ENCODE assay signal across 19 mouse cellular contexts in genomic region chr4:107716754-107717299, GRCm38 (mm10). TPM values are rescaled to one million over a fixed set of nuclear protein-coding genes. Genes with fewer than 3 reads are reported as not detected.
A peak's percentile ranks its signal among the peaks of the same experiment; 100 is the strongest.
DNase-seq lines count a peak whose midpoint lies in the region; ATAC-seq and TF ChIP-seq lines count a peak whose summit lies in the region.
"Had no signal": no experiment of that assay in that cellular context is flagged by ENCODE, and none has a peak within 500 bp of the region (broad histone marks: within the 10 kb centered on the region; RNA-seq: fewer than 3 reads in every experiment).

No protein-coding gene starts in this region.

- peak; percentile 47; the same call in 1 of the 2 replicates for ATAC-seq in hindbrain, embryonic 13.5 days (ENCODE audit: low FRiP score)
- 0 out of 2 replicates have a peak, but pooled peaks have one; percentile 26 for ATAC-seq in neural tube, embryonic 15.5 days (ENCODE audit: low FRiP score)
- ATAC-seq in kidney, embryonic 14.5 days (ENCODE audit: low FRiP score, low TSS enrichment), result no peak
- ATAC-seq: intestine, postnatal 0 days had no signal

- H3K4me2 ChIP-seq in hindbrain, embryonic 13.5 days, result no peak overlapping the region
- H3K4me2 ChIP-seq in neural tube, embryonic 15.5 days, result no peak overlapping the region
- no peak overlapping the region for H3K4me2 ChIP-seq in kidney, embryonic 14.5 days (replicated peaks; ENCODE audit: low read depth, low read length)
- H3K4me2 ChIP-seq: heart, embryonic 11.5 days; liver, embryonic 13.5 days had no signal

- DNase-seq in layer of hippocampus, adult 2 months (ENCODE audit: low spot score in 2 of 2), result no peak
- DNase-seq in layer of hippocampus, adult 9-10 months (ENCODE audit: low spot score), result no peak
- peak; percentile 11 for DNase-seq in MEL (ENCODE audit: low read depth, low spot score)
- DNase-seq in left cerebral cortex, adult 18-20 months (ENCODE audit: low spot score in 2 of 2), result no peak
- DNase-seq: adrenal gland, adult 8-10 months; cerebellum, adult 8-10 months; embryo, embryonic 11 days; kidney, postnatal 10 days; liver, embryonic 13.5 days; lung, postnatal 10 days; right cerebral cortex, postnatal 25 days; thymus, postnatal 4 days had no signal

- TF ChIP-seq POLR2A in MEL (IDR thresholded peaks at IDR 0.05; ENCODE audit: control insufficient read depth in 1 of 2, insufficient read depth in 1 of 2, low read depth in 1 of 2, low read length in 2 of 2, poor library complexity in 1 of 2), result no peak

- no peak for TF ChIP-seq CTCF in layer of hippocampus, adult 2 months (conservative IDR thresholded peaks at IDR 0.05)
- TF ChIP-seq CTCF in MEL (IDR thresholded peaks at IDR 0.05 in 2 of 3, conservative IDR thresholded peaks at IDR 0.05 in 1 of 3; ENCODE audit: control insufficient read depth in 1 of 3, insufficient read depth in 1 of 3, low read depth in 2 of 3, low read length in 3 of 3, poor library complexity in 1 of 3, severe bottlenecking in 1 of 3), result no peak

- H3K9me3 ChIP-seq in MEL (replicated peaks; ENCODE audit: insufficient read depth, low read length), result no peaks in the 10 kb centered on the region
- no peaks in the 10 kb centered on the region for H3K9me3 ChIP-seq in hindbrain, embryonic 13.5 days
- no peaks in the 10 kb centered on the region for H3K9me3 ChIP-seq in neural tube, embryonic 15.5 days (replicated peaks)
- no peaks in the 10 kb centered on the region for H3K9me3 ChIP-seq in kidney, embryonic 14.5 days (ENCODE audit: control insufficient read depth, low read length)
- H3K9me3 ChIP-seq: liver, embryonic 13.5 days had no signal

- TF ChIP-seq RAD21 in MEL (IDR thresholded peaks at IDR 0.05; ENCODE audit: low read depth, low read length), result no peak

- peaks cover 30 to 42% of the 10 kb centered on the region in 2 experiments for H3K4me1 ChIP-seq in MEL (ENCODE audit: control insufficient read depth in 1 of 2, insufficient read depth in 2 of 2, low read length in 2 of 2)
- H3K4me1 ChIP-seq in hindbrain, embryonic 13.5 days (replicated peaks), result peaks cover 20% of the 10 kb centered on the region
- peaks cover 22% of the 10 kb centered on the region for H3K4me1 ChIP-seq in neural tube, embryonic 15.5 days
- no peaks in the 10 kb centered on the region for H3K4me1 ChIP-seq in kidney, embryonic 14.5 days (ENCODE audit: control insufficient read depth, insufficient read depth, low read length)

- WGBS in hindbrain, embryonic 13.5 days, result 54% methylated on average over 9 of the region's 9 CpGs
- WGBS in neural tube, embryonic 15.5 days, result 51% methylated on average over 9 of the region's 9 CpGs
- 73% methylated on average over 9 of the region's 9 CpGs for WGBS in kidney, embryonic 14.5 days

- TF ChIP-seq EP300 in MEL (IDR thresholded peaks at IDR 0.05; ENCODE audit: low read depth in 1 of 2, low read length in 2 of 2), result no peak

- H3K27me3 ChIP-seq in MEL (ENCODE audit: control insufficient read depth in 1 of 2, insufficient read depth in 2 of 2, low read length in 2 of 2), result no peaks in the 10 kb centered on the region
- peaks cover 3% of the 10 kb centered on the region; the same call in 1 of the 2 replicates for H3K27me3 ChIP-seq in hindbrain, embryonic 13.5 days
- no peaks in the 10 kb centered on the region for H3K27me3 ChIP-seq in neural tube, embryonic 15.5 days (replicated peaks)
- no peaks in the 10 kb centered on the region for H3K27me3 ChIP-seq in kidney, embryonic 14.5 days (ENCODE audit: control insufficient read depth, insufficient read depth, low read length)
- H3K27me3 ChIP-seq: liver, embryonic 13.5 days had no signal

- H3K79me2 ChIP-seq in MEL (ENCODE audit: control insufficient read depth, insufficient read depth, low read length, poor library complexity), result no peaks in the 10 kb centered on the region

- peak overlapping the region; percentile 75 for H3K27ac ChIP-seq in layer of hippocampus, adult 2 months
- H3K27ac ChIP-seq in MEL (ENCODE audit: control insufficient read depth, low read depth, low read length), result no peak overlapping the region
- H3K27ac ChIP-seq in hindbrain, embryonic 13.5 days, result no peak overlapping the region
- H3K27ac ChIP-seq in neural tube, embryonic 15.5 days (replicated peaks), result peak overlapping the region; percentile 45
- H3K27ac ChIP-seq in kidney, embryonic 14.5 days (ENCODE audit: low read depth, low read length), result no peak overlapping the region
- H3K27ac ChIP-seq: liver, embryonic 13.5 days had no signal

- H3K4me3 ChIP-seq in layer of hippocampus, adult 2 months, result no peak overlapping the region
- no peak overlapping the region for H3K4me3 ChIP-seq in MEL (ENCODE audit: control insufficient read depth in 1 of 2, insufficient read depth in 1 of 2, low read depth in 2 of 2, low read length in 2 of 2)
- H3K4me3 ChIP-seq in hindbrain, embryonic 13.5 days, result no peak overlapping the region
- no peak overlapping the region for H3K4me3 ChIP-seq in neural tube, embryonic 15.5 days (replicated peaks)
- no peak overlapping the region for H3K4me3 ChIP-seq in kidney, embryonic 14.5 days (ENCODE audit: low read length)
- H3K4me3 ChIP-seq: liver, embryonic 13.5 days had no signal

- no peak overlapping the region for H3K9ac ChIP-seq in MEL (ENCODE audit: control insufficient read depth, low read depth, low read length, poor library complexity, severe bottlenecking)
- H3K9ac ChIP-seq in hindbrain, embryonic 13.5 days, result no peak overlapping the region
- H3K9ac ChIP-seq in neural tube, embryonic 15.5 days (replicated peaks), result no peak overlapping the region
- H3K9ac ChIP-seq in kidney, embryonic 14.5 days (ENCODE audit: low read depth, low read length), result no peak overlapping the region
- H3K9ac ChIP-seq: liver, embryonic 13.5 days had no signal

- peaks cover 0 to 37% of the 10 kb centered on the region in 2 experiments; a peak in 2 of 4 replicates for H3K36me3 ChIP-seq in MEL (ENCODE audit: control insufficient read depth in 1 of 2, insufficient read depth in 2 of 2, low read length in 2 of 2)
- H3K36me3 ChIP-seq in hindbrain, embryonic 13.5 days, result no peaks in the 10 kb centered on the region
- H3K36me3 ChIP-seq in neural tube, embryonic 15.5 days, result no peaks in the 10 kb centered on the region
- no peaks in the 10 kb centered on the region for H3K36me3 ChIP-seq in kidney, embryonic 14.5 days (ENCODE audit: control insufficient read depth, insufficient read depth, low read length)
- H3K36me3 ChIP-seq: liver, embryonic 13.5 days had no signal

TF ChIP-seq in MEL, 35 proteins besides CTCF, POLR2A, EP300 and RAD21:
- TF ChIP-seq ZNF384 (IDR thresholded peaks at IDR 0.05; ENCODE audit: low read depth, low read length), result peak; percentile 54
- no peak for TF ChIP-seq E2F4 (IDR thresholded peaks at IDR 0.05; ENCODE audit: borderline replicate concordance, low read depth, low read length)
- TF ChIP-seq MYC (IDR thresholded peaks at IDR 0.05; ENCODE audit: low read depth, low read length), result no peak
- TF ChIP-seq TCF12 (IDR thresholded peaks at IDR 0.05; ENCODE audit: low read depth, low read length), result no peak
- TF ChIP-seq RCOR1 (IDR thresholded peaks at IDR 0.05; ENCODE audit: low read depth, low read length), result no peak
- TF ChIP-seq NRF1 (IDR thresholded peaks at IDR 0.05; ENCODE audit: insufficient read depth, low read depth, low read length, poor library complexity, severe bottlenecking), result peak; percentile 49; the same call in 1 of the 2 replicates
- TF ChIP-seq TAL1 (IDR thresholded peaks at IDR 0.05; ENCODE audit: low read length), result no peak
- TF ChIP-seq UBTF (IDR thresholded peaks at IDR 0.05; ENCODE audit: borderline replicate concordance, insufficient read depth, low read depth, low read length), result no peak
- TF ChIP-seq ZKSCAN1 (IDR thresholded peaks at IDR 0.05; ENCODE audit: low read depth, low read length), result no peak
- TF ChIP-seq MXI1 (IDR thresholded peaks at IDR 0.05; ENCODE audit: low read depth, low read length), result no peak
- TF ChIP-seq JUND (IDR thresholded peaks at IDR 0.05; ENCODE audit: low read depth, low read length), result no peak
- no peak for TF ChIP-seq ZC3H11A (IDR thresholded peaks at IDR 0.05; ENCODE audit: low read depth, low read length)
- no peak; the same call in 1 of the 2 replicates for TF ChIP-seq SIN3A (IDR thresholded peaks at IDR 0.05; ENCODE audit: low read length)
- 0 out of 2 replicates have a peak, but pooled peaks have one; percentile 52 for TF ChIP-seq GATA1 (IDR thresholded peaks at IDR 0.05; ENCODE audit: low read depth, low read length)
- no peak for TF ChIP-seq CHD1 (IDR thresholded peaks at IDR 0.05; ENCODE audit: low read depth, low read length)
- no peak for TF ChIP-seq POLR2AphosphoS2 (IDR thresholded peaks at IDR 0.05; ENCODE audit: low read length)
- TF ChIP-seq MEF2A (IDR thresholded peaks at IDR 0.05; ENCODE audit: extremely low read depth, insufficient replicate concordance, low read depth, low read length, poor library complexity, severe bottlenecking), result no peak

RNA-seq across cellular contexts. Expression of gene Dmrtb1, which starts 32.8 kb away (rescaled TPM):
- under 1 TPM; 0.27 to 0.49 TPM for total RNA-seq in layer of hippocampus, adult 2 months (2021)
- total RNA-seq in MEL (2012; rRNA removed), result not detected in 2 replicates
- not detected for polyA plus RNA-seq in MEL (2012; ENCODE audit: insufficient read depth in 1 of 2, insufficient read length in 2 of 2, low read depth in 1 of 2, low replicate concordance in 2 of 2, missing spikeins in 1 of 2)
- polyA plus RNA-seq in hindbrain, embryonic 13.5 days (2015; fragmentation: Nextera tagmentation; extraction: Ambion mirVana), result 21.8 and 26.3 TPM in 2 replicates
- 7.7 and 9.0 TPM in 2 replicates for polyA plus RNA-seq in neural tube, embryonic 15.5 days (2015; fragmentation: Nextera tagmentation; extraction: Ambion mirVana)
- polyA plus RNA-seq in kidney, embryonic 14.5 days (2014; fragmentation: Nextera tagmentation; extraction: Ambion mirVana), result not detected in 2 replicates
- under 1 TPM in 1 of 2 experiments, not detected in 1; 0.46 TPM for total RNA-seq in left cerebral cortex, adult 18-20 months (2021)
- total RNA-seq: adrenal gland, adult 8-10 months; gastrocnemius, postnatal 4 days; heart, postnatal 25 days had no signal
- polyA plus RNA-seq: heart, embryonic 11.5 days; intestine, postnatal 0 days; liver, embryonic 13.5 days had no signal

Comparison
In these comparisons a context has a peak if more than half of its experiments do, and no peak if none do; other contexts are left out.
1. H3K27ac ChIP-seq: peak in layer of hippocampus, adult 2 months (single experiment) and neural tube, embryonic 15.5 days (single experiment); none in MEL (single experiment), hindbrain, embryonic 13.5 days (single experiment) and kidney, embryonic 14.5 days (single experiment).